Mouse (Mus musculus) cerebellum, postnatal 14 days (tissue): ENCODE results near the gene N4bp2l1.
"Not testable (repeated sequence)": the region's sequence is repeated elsewhere in the genome, so short reads cannot be mapped to it uniquely, and the experiment has no call there.

Experiments
- DNase-seq, 2 experiments: peaks; one replicate each; pipeline ENCODE4 v3.0.0; 2021; ENCODE audit warnings: mixed read lengths in 2 of 2

N4bp2l1 gene

DNA sequence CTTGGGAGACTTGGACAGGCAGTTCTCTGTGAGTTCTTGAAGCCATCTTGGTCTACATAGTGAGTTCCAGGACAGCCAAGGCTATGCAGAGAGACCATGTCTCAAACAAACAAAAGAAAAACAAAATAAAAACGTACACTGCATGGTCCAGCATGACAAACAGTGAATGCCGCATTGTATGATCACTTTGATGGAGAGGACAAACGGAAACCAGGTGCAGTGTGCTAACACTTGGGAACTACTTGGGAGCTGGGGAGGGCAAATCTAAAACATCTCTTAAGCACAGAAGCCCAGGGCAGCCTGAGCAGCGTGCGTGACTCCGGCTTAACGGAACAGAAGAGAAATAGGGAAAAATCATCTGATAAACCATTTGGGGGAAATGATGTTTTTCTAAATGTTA, at the start of gene N4bp2l1:
TSS of gene N4bp2l1 (minus strand) at position 101 of the 400 bp plus-strand sequence.
- DNase-seq, result no peak

DNA sequence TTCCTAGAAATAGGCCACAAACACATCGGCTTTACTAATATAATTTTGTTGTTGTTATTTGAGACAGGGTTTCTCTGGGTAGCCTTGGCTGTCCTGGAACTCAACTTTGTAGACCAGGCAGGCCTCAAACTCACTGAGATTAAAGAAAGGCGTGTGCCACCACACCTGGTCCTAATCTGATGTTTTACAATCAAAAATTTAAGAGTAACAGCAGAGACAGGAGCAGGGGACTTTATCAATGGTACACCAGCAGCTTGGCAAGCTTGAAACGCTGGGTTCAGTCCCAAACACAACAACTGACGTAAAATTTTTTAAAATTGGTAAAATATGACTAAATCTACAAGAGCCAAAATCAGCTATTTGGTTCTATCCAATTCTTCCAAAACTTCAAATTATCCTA, 47.9 kb upstream of the N4bp2l1 start:
- no peak for DNase-seq

GRCm38 (mm10) chr5:150643390-150643789, 46.4 kb upstream of the N4bp2l1 start:
- DNase-seq, result not testable (repeated sequence)

DNA sequence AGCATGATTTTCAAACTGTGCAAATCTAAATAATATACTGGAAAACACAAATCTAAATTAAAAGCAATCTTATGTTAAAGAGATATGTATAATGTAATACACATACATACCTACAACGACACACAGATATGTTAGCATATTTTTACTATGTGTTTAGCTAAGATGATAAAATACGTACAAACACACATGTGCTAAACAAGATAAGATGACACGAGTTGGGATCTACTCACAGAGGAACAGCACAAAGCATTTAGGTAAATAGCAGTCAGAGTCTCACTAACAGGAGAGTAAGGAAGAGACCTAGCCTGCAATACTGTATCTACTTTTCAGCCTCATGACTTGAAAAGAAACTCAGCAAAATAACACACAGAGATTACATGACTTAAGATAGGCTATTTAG, 44.5 kb upstream of the N4bp2l1 start:
- no peak for DNase-seq

GRCm38 (mm10) chr5:150629692-150630091, 32.7 kb upstream of the N4bp2l1 start:
- DNase-seq, result no peak

DNA sequence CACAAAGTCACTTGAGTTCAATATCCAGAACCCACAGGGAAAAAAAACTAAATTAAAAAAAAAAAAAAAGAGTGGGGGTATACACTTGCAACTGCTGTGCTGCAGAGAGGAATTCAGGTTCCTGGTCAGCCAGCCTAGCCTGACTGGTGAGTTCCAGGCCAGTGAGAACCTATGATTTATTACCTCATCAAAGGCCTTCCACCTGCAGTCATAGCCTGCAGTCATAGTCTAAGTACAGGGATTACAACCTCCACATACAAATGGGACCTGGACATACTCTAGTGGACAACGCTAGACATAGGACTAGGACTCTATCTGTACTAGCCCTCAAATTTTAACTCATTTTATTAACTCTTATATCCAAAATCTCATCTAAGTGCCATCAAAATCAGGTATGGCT, 32.3 kb upstream of the N4bp2l1 start:
- no peak for DNase-seq

GRCm38 (mm10) chr5:150625528-150625927, 28.5 kb upstream of the N4bp2l1 start:
- DNase-seq, result no peak

- peak in 1 of 2 experiments; percentile 24 for DNase-seq
Measured at GRCm38 (mm10) chr5:150622792-150623191, 25.8 kb upstream of the N4bp2l1 start.

DNA sequence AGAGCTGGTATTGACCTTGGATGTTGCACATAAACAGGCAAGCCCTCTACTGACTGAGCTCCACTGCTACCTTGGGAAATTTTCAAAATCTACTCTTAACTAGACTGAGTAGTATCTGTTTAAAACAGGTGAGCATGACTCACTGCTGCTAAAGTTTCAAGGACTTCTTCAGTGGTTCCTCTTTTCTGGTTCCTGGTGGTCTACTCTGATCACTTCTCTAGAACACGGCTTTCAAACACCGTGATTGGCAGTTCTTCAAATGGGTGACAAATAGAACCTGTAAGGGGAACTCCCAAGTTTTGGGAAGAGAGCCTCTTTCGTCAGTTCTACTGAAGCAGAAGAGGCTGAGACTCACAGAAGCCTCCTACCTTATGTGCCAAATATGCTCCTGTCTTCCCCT, 24.6 kb upstream of the N4bp2l1 start:
- no peak for DNase-seq

DNA sequence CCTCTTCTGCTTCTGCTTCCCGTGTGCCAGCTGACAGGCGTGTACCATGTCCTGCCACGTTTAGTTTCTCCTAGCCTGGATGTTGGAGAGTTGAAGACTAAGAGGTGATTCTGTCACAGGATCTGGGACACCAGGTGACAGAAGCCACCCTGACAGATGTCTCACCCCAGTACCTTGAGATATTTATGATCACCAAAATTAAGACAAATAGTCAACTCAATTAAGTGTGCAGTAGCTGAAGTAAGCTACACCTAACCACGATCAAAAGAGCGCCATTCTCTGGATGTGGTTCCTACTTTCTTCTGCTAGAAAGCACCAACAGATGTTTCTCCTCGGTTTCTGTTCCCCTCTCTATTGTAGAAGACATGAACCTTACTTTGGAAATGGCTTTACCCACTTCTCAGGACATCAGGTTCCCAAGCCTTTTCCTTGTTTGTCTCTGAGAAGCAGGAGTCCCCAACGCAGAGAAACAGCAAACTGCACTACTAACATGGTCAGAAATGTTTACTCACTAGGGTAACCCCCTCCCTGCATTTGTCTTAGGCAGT, 23.7 kb upstream of the N4bp2l1 start:
- no peak for DNase-seq

DNA sequence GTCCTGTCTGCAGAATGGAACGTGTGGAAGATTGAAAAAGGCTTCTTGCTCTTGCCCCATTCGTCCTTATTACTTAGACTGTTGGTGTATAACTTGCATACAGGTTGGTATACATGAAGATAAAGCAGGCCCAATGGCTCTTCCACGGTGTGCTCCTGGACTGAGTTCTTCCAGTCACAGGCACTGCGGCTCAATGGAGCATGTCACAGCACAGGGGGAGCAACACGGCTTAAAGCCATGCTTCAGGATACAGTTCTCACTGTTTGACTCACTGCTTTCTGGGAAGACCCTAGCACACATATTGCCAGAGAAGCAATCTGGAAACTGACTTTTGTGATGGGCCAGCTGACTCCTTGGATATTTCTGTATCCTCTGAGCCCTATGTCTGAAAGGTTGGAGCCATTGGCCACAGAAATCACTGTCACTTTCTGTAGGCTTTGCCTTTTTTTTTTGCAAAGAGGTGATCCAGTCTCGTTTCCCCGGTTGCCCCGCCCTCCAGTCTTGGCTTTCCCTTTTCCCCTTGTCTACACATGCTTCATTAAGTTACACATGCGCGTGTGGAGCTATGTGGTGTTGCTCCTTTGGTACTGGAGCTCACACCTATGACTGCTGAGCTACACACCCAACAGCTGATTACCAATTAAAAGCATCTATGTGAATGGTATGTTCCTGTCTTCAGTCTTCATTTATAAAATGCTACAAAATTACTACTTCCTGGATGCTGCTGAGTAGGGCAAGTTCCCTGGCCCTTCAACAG, 21.8 kb upstream of the N4bp2l1 start:
- no peak for DNase-seq

DNA sequence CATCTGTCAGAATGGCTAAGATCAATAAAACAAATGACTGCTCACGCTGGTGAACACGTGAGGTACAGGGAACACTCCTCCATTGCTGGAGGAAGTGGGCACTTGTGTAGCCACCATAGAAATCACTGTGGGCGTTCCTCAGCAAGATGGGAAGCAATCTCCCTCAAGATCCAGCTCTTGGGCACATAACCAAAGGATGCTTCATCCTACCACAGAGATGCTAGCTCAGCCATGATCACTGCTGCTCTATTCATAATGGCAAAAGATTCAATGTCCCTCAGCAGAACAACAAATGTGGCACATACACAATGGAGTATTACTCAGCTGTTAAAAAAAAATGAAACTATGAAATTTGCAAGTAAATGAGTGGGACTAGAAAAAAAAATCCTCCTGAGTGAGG, 19.7 kb upstream of the N4bp2l1 start:
- DNase-seq, result no peak

- no peak for DNase-seq
Measured at GRCm38 (mm10) chr5:150616216-150616615, 19.2 kb upstream of the N4bp2l1 start.

GRCm38 (mm10) chr5:150614054-150614453, 17.1 kb upstream of the N4bp2l1 start:
- no peak for DNase-seq

DNA sequence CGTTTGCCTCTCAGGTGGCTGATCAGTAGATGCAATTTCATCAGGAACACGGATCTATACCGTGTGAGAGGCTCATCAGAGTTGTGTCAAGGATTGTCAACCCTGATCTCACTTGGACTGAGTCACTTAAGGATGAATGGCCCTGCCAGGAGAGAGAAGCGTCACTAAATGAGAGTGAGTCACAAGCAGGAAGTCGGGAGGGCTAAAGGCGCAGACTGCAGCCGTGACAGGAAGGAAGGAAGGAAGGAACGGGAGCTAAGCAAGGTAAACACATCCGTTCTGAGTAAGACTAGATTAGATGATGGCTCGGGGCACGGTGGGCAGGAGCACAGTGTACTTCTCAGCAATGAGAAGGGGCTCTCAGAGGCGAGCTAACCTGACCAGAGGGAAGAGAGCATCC, 14.7 kb upstream of the N4bp2l1 start:
- no peak for DNase-seq

DNA sequence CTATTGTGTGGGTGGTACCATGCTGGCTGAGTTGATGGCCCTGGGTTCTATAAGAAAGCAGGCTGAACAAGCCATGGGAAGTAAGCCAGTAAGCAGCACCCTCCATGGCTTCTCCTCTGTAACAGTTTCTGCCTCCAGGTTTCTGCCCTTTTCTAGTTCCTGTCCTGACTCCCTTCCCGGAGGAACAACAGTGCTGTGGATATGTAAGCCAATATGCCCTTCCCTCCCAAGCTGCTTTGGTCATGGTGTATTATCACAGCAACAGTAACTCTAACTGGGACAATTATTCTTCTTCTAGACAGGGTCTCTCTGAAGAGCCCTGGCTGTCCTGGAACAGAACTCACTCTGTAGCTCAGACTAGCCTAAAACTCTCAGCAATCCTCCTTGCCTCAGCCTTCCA, 14.1 kb upstream of the N4bp2l1 start:
- no peak for DNase-seq

DNA sequence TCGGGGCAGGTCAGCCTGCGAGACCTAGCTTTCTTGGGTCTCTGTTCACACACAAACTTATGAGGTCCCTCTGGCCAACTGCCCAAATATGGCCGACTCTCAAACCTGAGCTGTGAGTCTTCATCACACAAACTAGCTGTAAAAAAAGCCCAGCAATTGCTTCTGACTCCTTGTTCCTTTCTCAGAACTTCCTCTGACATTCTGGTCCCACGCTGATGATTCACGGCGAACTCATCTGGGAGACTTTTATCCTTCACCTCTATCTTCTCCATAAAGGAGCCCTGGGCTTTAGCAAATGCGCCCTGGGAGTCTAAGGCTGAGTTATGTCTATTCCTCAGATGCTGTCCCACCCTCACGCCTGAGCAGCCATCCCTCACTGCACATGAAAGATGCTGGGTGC, 10.6 kb upstream of the N4bp2l1 start:
- no peak for DNase-seq

GRCm38 (mm10) chr5:150606131-150606530, 9.1 kb upstream of the N4bp2l1 start:
- DNase-seq, result no peak

- DNase-seq, result no peak
Measured at GRCm38 (mm10) chr5:150601441-150602230, 4.6 kb upstream of the N4bp2l1 start.

GRCm38 (mm10) chr5:150600554-150601440, 3.8 kb upstream of the N4bp2l1 start:
- no peak for DNase-seq

DNA sequence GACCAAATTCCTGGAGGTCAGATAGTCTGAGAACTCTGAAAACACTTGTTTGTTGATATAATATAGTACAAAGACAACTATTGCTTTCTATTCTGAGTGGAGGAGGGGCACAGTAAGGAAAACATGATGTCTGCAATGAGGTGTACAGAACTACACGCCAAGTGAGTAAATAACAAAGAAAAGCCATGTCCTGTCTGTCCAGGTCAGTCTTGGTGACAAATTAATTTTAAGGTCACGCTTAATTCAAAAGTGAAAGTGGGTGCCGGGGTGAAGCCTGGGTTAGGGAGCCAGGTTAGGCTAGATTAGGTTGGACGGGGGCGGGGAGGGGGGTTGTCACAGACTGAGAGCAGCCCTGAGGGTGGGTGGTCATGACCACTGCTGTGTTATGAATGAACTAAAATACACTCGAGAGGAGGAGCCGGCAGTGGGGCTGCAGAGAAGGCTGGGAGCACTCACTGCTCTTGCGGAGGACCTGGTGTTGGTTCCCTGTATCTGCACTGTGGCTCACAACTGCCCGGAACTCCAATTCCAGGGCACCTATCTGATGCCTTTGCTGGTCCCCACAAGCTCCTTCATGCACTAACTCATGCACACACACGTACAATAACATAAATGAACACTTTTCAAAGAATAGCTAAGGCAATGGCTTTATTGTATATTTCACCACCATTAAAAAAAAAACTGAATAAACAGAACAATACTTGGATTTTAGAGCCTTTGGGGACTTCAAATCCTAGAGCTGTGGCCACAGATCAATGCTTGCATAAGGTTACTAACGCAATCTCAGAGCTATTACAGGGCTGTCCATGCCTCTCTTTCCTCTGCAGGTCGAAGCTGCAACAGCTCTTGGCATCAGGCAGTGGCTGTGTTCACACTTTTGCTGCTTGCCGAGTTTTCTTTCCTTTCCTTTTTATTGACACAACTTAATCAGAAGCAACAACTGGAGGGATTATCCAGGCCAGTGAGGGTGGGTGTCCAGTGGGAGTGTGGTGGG, 2.6 kb upstream of the N4bp2l1 start:
- no peak for DNase-seq
